30 mouse cellular contexts compared by ENCODE assay signal in the genomic region with DNA sequence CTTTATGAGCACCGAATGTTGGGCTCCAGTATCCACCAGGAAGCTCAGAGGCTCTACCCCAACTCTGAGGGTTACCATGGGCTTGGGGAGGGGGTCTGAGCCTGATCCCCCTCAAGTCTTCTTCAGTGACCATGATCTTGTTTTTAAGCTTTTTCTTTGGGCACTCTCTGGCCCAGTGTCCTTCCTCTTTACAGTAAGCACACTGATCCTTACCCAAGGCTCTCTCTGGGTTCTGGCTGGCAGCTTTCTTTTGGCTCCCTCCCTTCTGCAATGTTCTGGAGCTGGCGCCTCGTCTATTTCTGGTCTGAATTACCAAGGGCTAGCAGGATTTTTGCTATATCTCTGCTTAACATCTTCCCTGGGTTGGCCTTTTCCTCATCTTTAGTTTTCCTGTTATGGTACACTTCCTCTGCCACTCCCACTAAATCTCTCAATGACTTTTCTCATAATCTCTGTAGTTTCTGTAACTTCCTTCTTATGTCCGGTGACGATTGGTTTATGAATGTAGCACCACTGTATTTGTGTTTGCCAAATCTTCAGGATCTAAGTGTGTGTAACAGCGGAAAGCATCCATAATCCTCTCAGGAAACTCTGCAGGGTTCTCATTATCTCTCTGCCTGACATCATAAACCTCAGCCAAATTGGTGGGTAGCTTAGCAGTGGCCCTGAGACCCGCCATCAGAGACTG. TPM values are rescaled to one million over a fixed set of nuclear protein-coding genes. Genes with fewer than 3 reads are reported as not detected.
A peak's percentile ranks its signal among the peaks of the same experiment; 100 is the strongest.
DNase-seq lines count a peak whose midpoint lies in the region; ATAC-seq and TF ChIP-seq lines count a peak whose summit lies in the region.
"Had no signal": no experiment of that assay in that cellular context is flagged by ENCODE, and none has a peak within 500 bp of the region (broad histone marks: within the 10 kb centered on the region; RNA-seq: fewer than 3 reads in every experiment).

No protein-coding gene starts in this region.

- no peak overlapping the region for H3K27ac ChIP-seq in heart, embryonic 12.5 days (ENCODE audit: poor library complexity, severe bottlenecking)
- H3K27ac ChIP-seq in kidney, embryonic 16.5 days (ENCODE audit: low read length) = 0 out of 2 replicates have a peak overlapping the region, but pooled peaks have one; percentile 20
- H3K27ac ChIP-seq in liver, adult 2 months (replicated peaks; ENCODE audit: insufficient read depth, low read depth, low read length) = peak overlapping the region; percentile 100
- no peak overlapping the region for H3K27ac ChIP-seq in liver, embryonic 12.5 days
- H3K27ac ChIP-seq in lung, postnatal 0 days (ENCODE audit: low read length) = no peak overlapping the region
- H3K27ac ChIP-seq: embryonic facial prominence, embryonic 13.5 days; embryonic facial prominence, embryonic 15.5 days; forebrain, embryonic 10.5 days; forebrain, embryonic 12.5 days had no signal

- no peaks in the 10 kb centered on the region for H3K27me3 ChIP-seq in heart, embryonic 12.5 days (replicated peaks)
- H3K27me3 ChIP-seq in kidney, embryonic 16.5 days (ENCODE audit: insufficient read depth, low read length) = no peaks in the 10 kb centered on the region
- H3K27me3 ChIP-seq in liver, adult 2 months (ENCODE audit: control insufficient read depth, insufficient read depth, low read length) = no peaks in the 10 kb centered on the region
- H3K27me3 ChIP-seq in liver, embryonic 12.5 days (replicated peaks) = peaks cover 8% of the 10 kb centered on the region; the same call in 1 of the 2 replicates
- H3K27me3 ChIP-seq in lung, postnatal 0 days (replicated peaks; ENCODE audit: insufficient read depth, low read length) = no peaks in the 10 kb centered on the region
- H3K27me3 ChIP-seq: CH12.LX; embryonic facial prominence, embryonic 13.5 days; embryonic facial prominence, embryonic 15.5 days; forebrain, embryonic 12.5 days had no signal

- H3K79me2 ChIP-seq in liver, adult 2 months (ENCODE audit: control insufficient read depth, insufficient read depth, low read length) = peaks cover 38% of the 10 kb centered on the region

- no peak for TF ChIP-seq POLR2A in liver, adult 2 months (IDR thresholded peaks at IDR 0.05; ENCODE audit: extremely low read depth, insufficient read depth, low read length)

- peak; percentile 62 for DNase-seq in heart, adult 11 months
- DNase-seq in kidney, adult 18-20 months = no peak
- peak; percentile 55 for DNase-seq in liver, adult 2 months (ENCODE audit: extremely low read depth, low read depth, low spot score)
- peak; percentile 56 for DNase-seq in lung, postnatal 0 days (ENCODE audit: low spot score)
- no peak for DNase-seq in lung, postnatal 25 days (ENCODE audit: low spot score)
- DNase-seq: adrenal gland, adult 8-10 months; adrenal gland, postnatal 14 days; adrenal gland, postnatal 36 days; B cell, adult 2 months; cerebellum, adult 11 months; cerebellum, adult 18-20 months; cerebellum, adult 8-10 months; cerebellum, adult 9-11 months; cerebellum, postnatal 14 days; cerebellum, postnatal 36 days; embryo, embryonic 11 days had no signal

- TF ChIP-seq EP300 in lung, postnatal 0 days (IDR thresholded peaks at IDR 0.05) = peak; percentile 90

- no peaks in the 10 kb centered on the region for H3K9me3 ChIP-seq in heart, embryonic 12.5 days (replicated peaks)
- H3K9me3 ChIP-seq in kidney, embryonic 16.5 days (ENCODE audit: low read length) = no peaks in the 10 kb centered on the region
- no peaks in the 10 kb centered on the region for H3K9me3 ChIP-seq in liver, embryonic 12.5 days (replicated peaks)
- no peaks in the 10 kb centered on the region for H3K9me3 ChIP-seq in lung, postnatal 0 days (ENCODE audit: low read length)
- H3K9me3 ChIP-seq: embryonic facial prominence, embryonic 13.5 days; embryonic facial prominence, embryonic 15.5 days; forebrain, embryonic 10.5 days; forebrain, embryonic 12.5 days; G1E had no signal

- WGBS in heart, embryonic 12.5 days = 72% methylated on average over 7 of the region's 7 CpGs
- 75% methylated on average over 7 of the region's 7 CpGs for WGBS in kidney, embryonic 16.5 days
- 34% methylated on average over 7 of the region's 7 CpGs for WGBS in liver, adult 2 months
- 48% methylated on average over 7 of the region's 7 CpGs for WGBS in liver, embryonic 12.5 days (ENCODE audit: insufficient replicate concordance)
- 64% methylated on average over 7 of the region's 7 CpGs for WGBS in lung, postnatal 0 days

- TF ChIP-seq CTCF in liver, adult 2 months (IDR thresholded peaks at IDR 0.05; ENCODE audit: low read depth, low read length) = no peak
- TF ChIP-seq CTCF in lung, postnatal 0 days (IDR thresholded peaks at IDR 0.05) = no peak

- no peak overlapping the region for H3K4me3 ChIP-seq in heart, embryonic 12.5 days
- no peak overlapping the region for H3K4me3 ChIP-seq in kidney, embryonic 16.5 days (ENCODE audit: low read length)
- peak overlapping the region; percentile 28 for H3K4me3 ChIP-seq in liver, adult 2 months (ENCODE audit: insufficient read depth, low read depth, low read length)
- H3K4me3 ChIP-seq in liver, embryonic 12.5 days = no peak overlapping the region
- H3K4me3 ChIP-seq in lung, postnatal 0 days (ENCODE audit: low read depth, low read length) = no peak overlapping the region
- H3K4me3 ChIP-seq: embryonic facial prominence, embryonic 13.5 days; embryonic facial prominence, embryonic 15.5 days; erythroblast, embryonic 14.5 days; forebrain, embryonic 10.5 days; forebrain, embryonic 12.5 days had no signal

- no peak overlapping the region for H3K9ac ChIP-seq in heart, embryonic 12.5 days
- H3K9ac ChIP-seq in kidney, embryonic 16.5 days (replicated peaks; ENCODE audit: low read length) = no peak overlapping the region
- H3K9ac ChIP-seq in liver, adult 2 months (ENCODE audit: low read depth, low read length) = peak overlapping the region; percentile 94
- no peak overlapping the region for H3K9ac ChIP-seq in liver, embryonic 12.5 days
- H3K9ac ChIP-seq in lung, postnatal 0 days (replicated peaks; ENCODE audit: low read depth) = no peak overlapping the region
- H3K9ac ChIP-seq: embryonic facial prominence, embryonic 13.5 days; embryonic facial prominence, embryonic 15.5 days; forebrain, embryonic 12.5 days had no signal

- no peaks in the 10 kb centered on the region for H3K36me3 ChIP-seq in heart, embryonic 12.5 days
- H3K36me3 ChIP-seq in kidney, embryonic 16.5 days (ENCODE audit: insufficient read depth, low read length) = no peaks in the 10 kb centered on the region
- H3K36me3 ChIP-seq in liver, adult 2 months (ENCODE audit: control insufficient read depth, insufficient read depth, low read length) = peaks cover 33% of the 10 kb centered on the region
- no peaks in the 10 kb centered on the region for H3K36me3 ChIP-seq in liver, embryonic 12.5 days
- no peaks in the 10 kb centered on the region for H3K36me3 ChIP-seq in lung, postnatal 0 days (ENCODE audit: insufficient read depth, low read length)
- H3K36me3 ChIP-seq: embryonic facial prominence, embryonic 13.5 days; embryonic facial prominence, embryonic 15.5 days; forebrain, embryonic 10.5 days; forebrain, embryonic 12.5 days; G1E had no signal

- ATAC-seq in heart, embryonic 12.5 days (ENCODE audit: insufficient number of reproducible peaks, low FRiP score) = no peak
- no peak for ATAC-seq in kidney, embryonic 16.5 days (ENCODE audit: low FRiP score, low TSS enrichment)
- no peak for ATAC-seq in liver, embryonic 12.5 days
- peak; percentile 54 for ATAC-seq in lung, postnatal 0 days
- ATAC-seq: activated CD4-positive, CD25-positive, alpha-beta regulatory T cell, adult 4 months; CD4-positive, CD25-positive, alpha-beta regulatory T cell, adult 4 months; forebrain, embryonic 14.5 days; Patski had no signal

- no peak overlapping the region for H3K4me2 ChIP-seq in heart, embryonic 12.5 days
- no peak overlapping the region for H3K4me2 ChIP-seq in kidney, embryonic 16.5 days (replicated peaks; ENCODE audit: low read depth, low read length)
- H3K4me2 ChIP-seq in liver, embryonic 12.5 days = no peak overlapping the region
- no peak overlapping the region for H3K4me2 ChIP-seq in lung, postnatal 0 days (replicated peaks; ENCODE audit: low read depth, low read length)
- H3K4me2 ChIP-seq: embryonic facial prominence, embryonic 13.5 days; embryonic facial prominence, embryonic 15.5 days; forebrain, embryonic 12.5 days had no signal

- H3K4me1 ChIP-seq in heart, embryonic 12.5 days (replicated peaks) = no peaks in the 10 kb centered on the region
- H3K4me1 ChIP-seq in kidney, embryonic 16.5 days (ENCODE audit: insufficient read depth, low read length) = peaks cover 10% of the 10 kb centered on the region; the same call in 1 of the 2 replicates
- peaks cover 30% of the 10 kb centered on the region for H3K4me1 ChIP-seq in liver, adult 2 months (ENCODE audit: control insufficient read depth, insufficient read depth, low read length)
- H3K4me1 ChIP-seq in liver, embryonic 12.5 days = no peaks in the 10 kb centered on the region
- H3K4me1 ChIP-seq in lung, postnatal 0 days (ENCODE audit: insufficient read depth, low read depth, low read length) = no peaks in the 10 kb centered on the region
- H3K4me1 ChIP-seq: embryonic facial prominence, embryonic 13.5 days; embryonic facial prominence, embryonic 15.5 days; forebrain, embryonic 10.5 days; forebrain, embryonic 12.5 days had no signal

RNA-seq across cellular contexts. Expression of a gene that starts 3.8 kb away (rescaled TPM):
- 0.24 and 0.28 TPM in 2 replicates for polyA plus RNA-seq in heart, embryonic 12.5 days (2016; fragmentation: Nextera tagmentation; extraction: Ambion mirVana)
- 0.79 and 1.2 TPM in 2 replicates for polyA plus RNA-seq in kidney, embryonic 16.5 days (2015; fragmentation: Nextera tagmentation; extraction: Ambion mirVana)
- total RNA-seq in liver, adult 2 months (2014; rRNA removed) = 35.2 and 49.3 TPM in 2 replicates
- 11.8 and 12.6 TPM in 2 replicates for polyA plus RNA-seq in liver, adult 2 months (2012; rRNA removed)
- 1.9 and 2.2 TPM in 2 replicates for polyA plus RNA-seq in liver, embryonic 12.5 days (2016; fragmentation: Nextera tagmentation; extraction: Ambion mirVana)
- polyA plus RNA-seq in lung, postnatal 0 days (2015; fragmentation: Nextera tagmentation; extraction: Ambion mirVana) = 0.61 and 0.74 TPM in 2 replicates
- polyA plus RNA-seq: G1E had no signal

RNA-seq across cellular contexts. Expression of a gene that starts 50.4 kb away (rescaled TPM):
- 12.0 and 12.4 TPM in 2 replicates for polyA plus RNA-seq in heart, embryonic 12.5 days (2016; fragmentation: Nextera tagmentation; extraction: Ambion mirVana)
- polyA plus RNA-seq in kidney, embryonic 16.5 days (2015; fragmentation: Nextera tagmentation; extraction: Ambion mirVana) = 52.5 and 60.2 TPM in 2 replicates
- 4.6 and 7.7 TPM in 2 replicates for total RNA-seq in liver, adult 2 months (2014; rRNA removed)
- polyA plus RNA-seq in liver, adult 2 months (2012; rRNA removed) = 1.8 and 2.9 TPM in 2 replicates
- polyA plus RNA-seq in liver, embryonic 12.5 days (2016; fragmentation: Nextera tagmentation; extraction: Ambion mirVana) = 9.9 and 10.7 TPM in 2 replicates
- 46.1 and 47.5 TPM in 2 replicates for polyA plus RNA-seq in lung, postnatal 0 days (2015; fragmentation: Nextera tagmentation; extraction: Ambion mirVana)

Comparison
In these comparisons a context has a peak if more than half of its experiments do, and no peak if none do; other contexts are left out.
1. DNase-seq: peak in heart, adult 11 months (single experiment), liver, adult 2 months (single experiment) and lung, postnatal 0 days (single experiment); none in kidney, adult 18-20 months (single experiment) and lung, postnatal 25 days (single experiment).
2. H3K27ac ChIP-seq: peak in kidney, embryonic 16.5 days (single experiment) and liver, adult 2 months (single experiment); none in heart, embryonic 12.5 days (single experiment), liver, embryonic 12.5 days (single experiment) and lung, postnatal 0 days (single experiment).